24 mouse cellular contexts compared by ENCODE assay signal in genomic region chr17:24442107-24442506, GRCm38 (mm10). TPM values are rescaled to one million over a fixed set of nuclear protein-coding genes. Genes with fewer than 3 reads are reported as not detected.
A peak's percentile ranks its signal among the peaks of the same experiment; 100 is the strongest.
DNase-seq lines count a peak whose midpoint lies in the region; ATAC-seq and TF ChIP-seq lines count a peak whose summit lies in the region.
"Had no signal": no experiment of that assay in that cellular context is flagged by ENCODE, and none has a peak within 500 bp of the region (broad histone marks: within the 10 kb centered on the region; RNA-seq: fewer than 3 reads in every experiment).

No protein-coding gene starts in this region.

- no peak for TF ChIP-seq POLR2A in lung, adult 2 months (IDR thresholded peaks at IDR 0.05; ENCODE audit: borderline replicate concordance, extremely low read depth, low read depth, low read length)

- no peaks in the 10 kb centered on the region for H3K9me3 ChIP-seq in intestine, embryonic 15.5 days
- H3K9me3 ChIP-seq in stomach, postnatal 0 days (ENCODE audit: control insufficient read depth, low read length) = no peaks in the 10 kb centered on the region
- H3K9me3 ChIP-seq: forebrain, embryonic 13.5 days; heart, embryonic 13.5 days; hindbrain, embryonic 12.5 days; limb, embryonic 15.5 days; lung, embryonic 15.5 days; midbrain, embryonic 10.5 days; neural tube, embryonic 15.5 days had no signal

- TF ChIP-seq CTCF in gastrocnemius, adult 2 months (IDR thresholded peaks at IDR 0.05) = no peak
- no peak for TF ChIP-seq CTCF in lung, adult 2 months (IDR thresholded peaks at IDR 0.05; ENCODE audit: insufficient read depth, low read length)
- TF ChIP-seq CTCF in stomach, postnatal 0 days (IDR thresholded peaks at IDR 0.05; ENCODE audit: low read depth) = no peak

- 87% methylated on average over 14 of the region's 14 CpGs for WGBS in lung, adult 2 months
- WGBS in intestine, embryonic 15.5 days = 85% methylated on average over 14 of the region's 14 CpGs
- 63% methylated on average over 14 of the region's 14 CpGs for WGBS in stomach, postnatal 0 days

- no peaks in the 10 kb centered on the region for H3K4me1 ChIP-seq in lung, adult 2 months (ENCODE audit: control insufficient read depth, insufficient read depth, low read length)
- no peaks in the 10 kb centered on the region for H3K4me1 ChIP-seq in intestine, embryonic 15.5 days (replicated peaks)
- no peaks in the 10 kb centered on the region for H3K4me1 ChIP-seq in stomach, postnatal 0 days (replicated peaks; ENCODE audit: control insufficient read depth, insufficient read depth)
- H3K4me1 ChIP-seq: forebrain, embryonic 13.5 days; heart, embryonic 13.5 days; hindbrain, embryonic 12.5 days; limb, embryonic 15.5 days; lung, embryonic 15.5 days; midbrain, embryonic 10.5 days; neural tube, embryonic 15.5 days had no signal

- intact Hi-C loops in gastrocnemius, adult 2 months (cut with DNase I) = no loop called here
- intact Hi-C loops in gastrocnemius, postnatal 14 days (cut with DNase I; ENCODE audit: low total_unique reads) = no loop called here

- no peak overlapping the region for H3K9ac ChIP-seq in intestine, embryonic 15.5 days
- peak overlapping the region; percentile 18; the same call in 1 of the 2 replicates for H3K9ac ChIP-seq in stomach, postnatal 0 days (ENCODE audit: low read length)
- H3K9ac ChIP-seq: forebrain, embryonic 13.5 days; heart, embryonic 13.5 days; hindbrain, embryonic 12.5 days; limb, embryonic 15.5 days; liver, embryonic 14.5 days; lung, embryonic 15.5 days; neural tube, embryonic 15.5 days had no signal

- peak; percentile 60 for DNase-seq in gastrocnemius, adult 2 months
- DNase-seq in gastrocnemius, postnatal 14 days = no peak
- DNase-seq in lung, postnatal 36 days = peak; percentile 23
- DNase-seq in lung, adult 2 months = no peak
- peak; percentile 74 for DNase-seq in stomach, postnatal 0 days (ENCODE audit: low spot score)
- DNase-seq in layer of hippocampus, adult 9-11 months = no peak
- DNase-seq: adrenal gland, adult 2 months; cerebellum, adult 11 months; gastrocnemius, postnatal 25 days; heart, adult 2 months; kidney, adult 8-10 months; left cerebral cortex, postnatal 4 days; right cerebral cortex, adult 18-20 months; right cerebral cortex, postnatal 4 days had no signal

- no peak overlapping the region for H3K4me3 ChIP-seq in gastrocnemius, adult 2 months
- no peak overlapping the region for H3K4me3 ChIP-seq in lung, adult 2 months (replicated peaks; ENCODE audit: extremely low read depth, low read depth, low read length)
- H3K4me3 ChIP-seq in intestine, embryonic 15.5 days (replicated peaks) = no peak overlapping the region
- no peak overlapping the region for H3K4me3 ChIP-seq in stomach, postnatal 0 days (ENCODE audit: low read depth, low read length)
- H3K4me3 ChIP-seq: forebrain, embryonic 13.5 days; heart, adult 2 months; heart, embryonic 13.5 days; hindbrain, embryonic 12.5 days; limb, embryonic 15.5 days; lung, embryonic 15.5 days; midbrain, embryonic 10.5 days; neural tube, embryonic 15.5 days had no signal

- ATAC-seq in intestine, embryonic 15.5 days = peak; percentile 14; the same call in 1 of the 2 replicates
- ATAC-seq in stomach, postnatal 0 days (ENCODE audit: low FRiP score, low TSS enrichment) = peak; percentile 78
- ATAC-seq: forebrain, embryonic 13.5 days had no signal

- no peak for TF ChIP-seq EP300 in stomach, postnatal 0 days (optimal IDR thresholded peaks at IDR 0.05)

- H3K36me3 ChIP-seq in intestine, embryonic 15.5 days = peaks cover 54% of the 10 kb centered on the region
- peaks cover 32% of the 10 kb centered on the region for H3K36me3 ChIP-seq in stomach, postnatal 0 days (ENCODE audit: control insufficient read depth, insufficient read depth, low read length)

- H3K4me2 ChIP-seq in intestine, embryonic 15.5 days (replicated peaks) = no peak overlapping the region
- peak overlapping the region; percentile 25; the same call in 1 of the 2 replicates for H3K4me2 ChIP-seq in stomach, postnatal 0 days (replicated peaks; ENCODE audit: low read depth)
- H3K4me2 ChIP-seq: forebrain, embryonic 13.5 days; heart, embryonic 13.5 days; hindbrain, embryonic 12.5 days; limb, embryonic 15.5 days; lung, embryonic 15.5 days; neural tube, embryonic 15.5 days had no signal

- H3K27ac ChIP-seq in gastrocnemius, adult 2 months = 0 out of 2 replicates have a peak overlapping the region, but pooled peaks have one; percentile 31
- H3K27ac ChIP-seq in intestine, embryonic 15.5 days = no peak overlapping the region
- H3K27ac ChIP-seq in stomach, postnatal 0 days (replicated peaks) = peak overlapping the region; percentile 84
- H3K27ac ChIP-seq: forebrain, embryonic 13.5 days; heart, adult 2 months; heart, embryonic 13.5 days; hindbrain, embryonic 12.5 days; limb, embryonic 15.5 days; liver, embryonic 14.5 days; lung, embryonic 15.5 days; midbrain, embryonic 10.5 days; neural tube, embryonic 15.5 days had no signal

- H3K27me3 ChIP-seq in intestine, embryonic 15.5 days (replicated peaks) = no peaks in the 10 kb centered on the region
- no peaks in the 10 kb centered on the region for H3K27me3 ChIP-seq in stomach, postnatal 0 days (ENCODE audit: control insufficient read depth, insufficient read depth, low read length)
- H3K27me3 ChIP-seq: CH12.LX; forebrain, embryonic 13.5 days; heart, embryonic 13.5 days; hindbrain, embryonic 12.5 days; limb, embryonic 15.5 days; lung, embryonic 15.5 days; neural tube, embryonic 15.5 days had no signal

RNA-seq across cellular contexts. Expression of gene Dnase1l2, which starts 0.8 kb away (rescaled TPM):
- total RNA-seq in gastrocnemius, adult 2 months (2021) = 1 to 10 TPM; 1.4 to 2.2 TPM
- under 1 TPM; 0.76 to 0.89 TPM for total RNA-seq in gastrocnemius, postnatal 14 days (2021)
- polyA plus RNA-seq in lung, adult 2 months (2012; rRNA removed) = 7.7 and 22.4 TPM in 2 replicates
- polyA plus RNA-seq in intestine, embryonic 15.5 days (2015; fragmentation: Nextera tagmentation; extraction: Ambion mirVana) = 1.4 and 2.1 TPM in 2 replicates
- 88.0 and 98.5 TPM in 2 replicates for polyA plus RNA-seq in stomach, postnatal 0 days (2015; fragmentation: Nextera tagmentation; extraction: Ambion mirVana)

RNA-seq across cellular contexts. Expression of gene Eci1, which starts 15.7 kb away (rescaled TPM):
- 100 to 1,000 TPM; 112 to 209 TPM for total RNA-seq in gastrocnemius, adult 2 months (2021)
- total RNA-seq in gastrocnemius, postnatal 14 days (2021) = 100 to 1,000 TPM; 133 to 200 TPM
- 70.0 and 78.3 TPM in 2 replicates for polyA plus RNA-seq in lung, adult 2 months (2012; rRNA removed)
- 122 and 137 TPM in 2 replicates for polyA plus RNA-seq in intestine, embryonic 15.5 days (2015; fragmentation: Nextera tagmentation; extraction: Ambion mirVana)
- polyA plus RNA-seq in stomach, postnatal 0 days (2015; fragmentation: Nextera tagmentation; extraction: Ambion mirVana) = 250 and 263 TPM in 2 replicates

RNA-seq across cellular contexts. Expression of gene Rnps1, which starts 27.7 kb away (rescaled TPM):
- total RNA-seq in gastrocnemius, adult 2 months (2021) = 10 to 100 TPM; 51.9 TPM
- 10 to 100 TPM; 48.2 to 51.5 TPM for total RNA-seq in gastrocnemius, postnatal 14 days (2021)
- 83.2 and 101 TPM in 2 replicates for polyA plus RNA-seq in lung, adult 2 months (2012; rRNA removed)
- polyA plus RNA-seq in intestine, embryonic 15.5 days (2015; fragmentation: Nextera tagmentation; extraction: Ambion mirVana) = 250 and 257 TPM in 2 replicates
- 106 and 113 TPM in 2 replicates for polyA plus RNA-seq in stomach, postnatal 0 days (2015; fragmentation: Nextera tagmentation; extraction: Ambion mirVana)

RNA-seq across cellular contexts. Expression of gene E4f1, which starts 28.0 kb away (rescaled TPM):
- total RNA-seq in gastrocnemius, adult 2 months (2021) = 10 to 100 TPM; 11.4 to 16.5 TPM
- 10 to 100 TPM in 1 of 2 experiments, 1 to 10 TPM in 1; 8.5 to 10.2 TPM for total RNA-seq in gastrocnemius, postnatal 14 days (2021)
- polyA plus RNA-seq in lung, adult 2 months (2012; rRNA removed) = 85.9 and 90.1 TPM in 2 replicates
- polyA plus RNA-seq in intestine, embryonic 15.5 days (2015; fragmentation: Nextera tagmentation; extraction: Ambion mirVana) = 23.0 and 29.3 TPM in 2 replicates
- 12.0 and 12.5 TPM in 2 replicates for polyA plus RNA-seq in stomach, postnatal 0 days (2015; fragmentation: Nextera tagmentation; extraction: Ambion mirVana)

RNA-seq across cellular contexts. Expression of gene Pgp, which starts 28.1 kb away (rescaled TPM):
- total RNA-seq in gastrocnemius, adult 2 months (2021) = 10 to 100 TPM; 50.8 to 56.3 TPM
- 10 to 100 TPM; 44.6 TPM for total RNA-seq in gastrocnemius, postnatal 14 days (2021)
- polyA plus RNA-seq in lung, adult 2 months (2012; rRNA removed) = 39.5 and 46.2 TPM in 2 replicates
- 79.9 and 80.6 TPM in 2 replicates for polyA plus RNA-seq in intestine, embryonic 15.5 days (2015; fragmentation: Nextera tagmentation; extraction: Ambion mirVana)
- polyA plus RNA-seq in stomach, postnatal 0 days (2015; fragmentation: Nextera tagmentation; extraction: Ambion mirVana) = 45.4 and 48.9 TPM in 2 replicates

Comparison
In these comparisons a context has a peak if more than half of its experiments do, and no peak if none do; other contexts are left out.
1. DNase-seq: peak in gastrocnemius, adult 2 months (single experiment), lung, postnatal 36 days (single experiment) and stomach, postnatal 0 days (single experiment); none in gastrocnemius, postnatal 14 days (single experiment), lung, adult 2 months (single experiment) and layer of hippocampus, adult 9-11 months (single experiment).